Mouse (Mus musculus): ENCODE results near the gene Sft2d1. TPM values are rescaled to one million over a fixed set of nuclear protein-coding genes. Genes with fewer than 3 reads are reported as not detected.
"Not testable (repeated sequence)": the region's sequence is repeated elsewhere in the genome, so short reads cannot be mapped to it uniquely, and the experiment has no call there.

Sft2d1 gene
- total RNA-seq (2021): 10 to 100 TPM; 16.0 to 21.0 TPM
- long read RNA-seq, experiment 1, transcript Sft2d1-209 (8 exons, 1,049 nt): major isoform, 11 of 15 reads
- long read RNA-seq, experiment 1, partial matches to known transcripts: 0 of 15 reads
- long read RNA-seq, experiment 1, other reads (novel, unspliced or antisense): 3 of 15 reads
- long read RNA-seq, experiment 2, transcript Sft2d1-209 (8 exons, 1,049 nt): major isoform, 9 of 11 reads
- long read RNA-seq, experiment 2, partial matches to known transcripts: 0 of 11 reads
- long read RNA-seq, experiment 2, other reads (novel, unspliced or antisense): 0 of 11 reads

GRCm38 (mm10) chr17:8310838-8311614, at the start of gene Sft2d1:
Sft2d1 (plus strand) TSS chr17:8311102.
- peak; percentile 97 for DNase-seq

DNA sequence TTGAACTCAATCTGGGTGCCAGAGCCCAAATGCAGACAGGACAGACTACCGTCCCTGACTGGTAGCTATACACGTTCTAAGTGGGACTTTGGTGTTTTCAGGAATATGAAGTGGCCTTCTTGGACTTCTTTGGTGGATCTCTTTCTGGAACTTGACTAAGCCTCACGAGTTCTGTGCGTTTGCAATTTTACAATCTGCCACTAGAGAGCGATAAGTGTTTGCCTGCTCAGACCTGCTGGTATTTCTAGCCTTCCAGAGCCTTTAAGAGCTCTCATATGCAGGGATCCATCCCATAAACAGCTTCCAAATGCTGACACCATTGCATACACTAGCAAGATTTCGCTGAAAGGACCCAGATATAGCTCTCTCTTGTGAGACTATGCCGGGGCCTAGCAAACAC, 46.3 kb upstream of the Sft2d1 start:
- not testable (repeated sequence) for DNase-seq

GRCm38 (mm10) chr17:8272054-8272749, 38.7 kb upstream of the Sft2d1 start:
- no peak for DNase-seq

DNA sequence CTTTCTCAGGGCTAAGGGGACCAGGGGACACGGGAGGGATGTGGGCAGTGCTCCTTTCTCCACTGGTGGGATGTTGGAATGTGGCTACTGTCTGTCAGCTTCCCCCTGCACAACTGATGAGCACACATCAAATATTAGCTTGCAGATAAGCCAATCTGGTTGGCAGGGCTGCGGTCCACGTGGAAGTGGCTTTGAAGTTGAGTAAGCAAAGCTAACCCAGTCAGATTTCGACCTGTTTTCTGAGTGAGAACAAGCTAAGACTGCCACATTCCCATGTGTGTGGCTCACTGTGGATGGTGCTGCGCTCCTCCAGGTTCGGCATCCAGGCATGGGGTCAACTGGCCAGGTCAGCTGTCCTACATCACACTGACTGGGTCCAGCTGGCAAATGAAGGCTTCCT, 38.0 kb upstream of the Sft2d1 start:
- no peak for DNase-seq

DNA sequence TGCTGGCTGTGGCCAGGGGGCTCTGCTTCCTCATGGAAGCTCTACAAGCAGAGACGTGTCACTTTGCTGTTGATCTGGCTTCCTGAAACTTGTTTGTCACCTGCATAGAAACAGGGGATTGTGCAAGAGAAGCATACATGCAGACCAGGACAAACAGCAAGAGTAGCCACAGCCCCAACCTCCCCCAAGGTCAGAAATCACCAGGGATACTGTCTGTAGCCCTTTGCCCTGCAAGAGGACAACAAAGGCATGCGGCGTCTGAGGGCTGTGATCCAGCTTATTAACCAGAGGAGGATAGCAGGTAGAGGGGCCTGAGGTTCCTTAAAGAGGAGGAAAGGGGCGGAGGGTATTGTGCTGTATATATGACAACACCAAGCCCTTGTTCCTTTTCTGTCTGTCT, 34.8 kb upstream of the Sft2d1 start:
- no peak for DNase-seq

- no peak for DNase-seq
Observed at GRCm38 (mm10) chr17:8276680-8277079, 34.2 kb upstream of the Sft2d1 start.

DNA sequence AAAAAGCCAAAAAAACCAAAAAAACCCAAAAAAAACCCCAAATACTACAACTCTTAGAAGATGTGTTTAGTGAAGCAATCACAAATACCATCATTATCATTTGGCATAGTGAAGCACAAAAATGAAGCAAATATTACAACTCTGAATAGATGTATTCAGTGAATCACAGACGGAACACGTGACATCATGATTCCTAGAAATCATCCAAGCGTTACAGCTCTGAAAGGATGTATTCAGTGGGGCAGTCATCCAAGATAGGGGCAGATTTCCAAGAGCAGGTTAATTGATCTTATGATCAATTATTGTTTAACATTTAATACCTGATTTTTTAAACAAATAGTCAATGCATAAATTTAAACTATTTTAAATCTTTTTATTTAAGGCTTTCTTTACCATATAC, 33.6 kb upstream of the Sft2d1 start:
- DNase-seq: no peak

- DNase-seq: no peak
Observed at GRCm38 (mm10) chr17:8278356-8278755, 32.5 kb upstream of the Sft2d1 start.

GRCm38 (mm10) chr17:8282821-8283525, 27.9 kb upstream of the Sft2d1 start, which contains the start of gene Mpc1:
Mpc1 (plus strand) TSS chr17:8282904.
- peak; percentile 71 for DNase-seq

DNA sequence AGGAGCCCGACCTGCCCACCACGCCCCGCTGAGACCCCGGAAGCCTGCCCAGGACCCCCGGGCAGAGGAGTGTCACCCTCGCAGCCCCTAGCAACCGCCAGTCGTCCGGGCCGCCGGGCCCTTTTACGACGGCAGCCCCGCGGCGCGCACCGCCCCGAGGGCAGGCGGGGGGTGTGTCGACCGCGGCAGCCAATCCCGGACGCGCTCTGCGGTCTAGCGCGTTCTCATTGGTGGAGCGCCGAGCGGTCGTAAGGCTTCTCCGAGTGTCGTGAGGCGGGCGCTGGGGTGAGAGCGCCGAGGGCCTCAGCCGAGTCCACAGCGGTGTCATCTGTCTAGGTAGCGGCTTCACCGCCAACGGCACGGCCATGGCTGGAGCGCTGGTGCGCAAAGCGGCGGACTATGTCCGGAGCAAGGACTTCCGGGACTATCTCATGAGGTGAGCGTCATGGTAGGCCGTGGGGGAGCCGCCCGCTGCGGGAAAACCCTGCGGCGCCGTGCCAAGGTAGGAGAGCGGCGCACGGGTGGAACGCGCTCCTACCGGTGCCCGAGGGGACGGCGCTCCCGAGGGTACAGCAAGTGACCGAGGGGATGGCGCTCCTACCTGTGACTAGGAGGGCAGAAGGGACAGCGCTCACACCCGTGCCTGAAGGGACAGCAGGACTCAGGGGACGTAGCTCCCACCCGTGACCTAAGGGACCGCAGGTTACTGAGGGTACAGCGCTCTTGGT, 27.2 kb upstream of the Sft2d1 start:
- peak; percentile 95 for DNase-seq

GRCm38 (mm10) chr17:8284254-8284661, 26.6 kb upstream of the Sft2d1 start:
- DNase-seq: peak; percentile 46

DNA sequence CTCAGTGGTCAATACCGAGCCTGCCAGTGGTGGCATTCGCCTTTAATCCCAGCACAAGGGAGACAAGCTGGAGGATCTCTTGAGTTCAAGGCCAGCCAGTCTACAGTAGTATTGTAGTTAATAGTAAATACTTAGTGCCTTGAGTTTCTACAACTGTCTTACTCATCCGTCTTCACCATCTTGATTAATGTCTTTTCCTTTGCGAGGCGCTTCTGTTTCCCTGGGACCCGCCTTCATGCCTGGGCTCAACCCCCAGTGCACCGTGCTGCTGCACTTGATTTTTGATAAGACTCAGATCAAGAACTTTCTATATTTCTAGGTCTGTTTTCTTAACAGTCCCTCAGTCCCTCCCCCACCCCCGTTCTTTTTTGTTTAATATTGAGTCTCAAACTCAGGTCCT, 25.8 kb upstream of the Sft2d1 start:
- no peak for DNase-seq

- no peak for DNase-seq
Observed at GRCm38 (mm10) chr17:8286987-8287386, 23.9 kb upstream of the Sft2d1 start.

DNA sequence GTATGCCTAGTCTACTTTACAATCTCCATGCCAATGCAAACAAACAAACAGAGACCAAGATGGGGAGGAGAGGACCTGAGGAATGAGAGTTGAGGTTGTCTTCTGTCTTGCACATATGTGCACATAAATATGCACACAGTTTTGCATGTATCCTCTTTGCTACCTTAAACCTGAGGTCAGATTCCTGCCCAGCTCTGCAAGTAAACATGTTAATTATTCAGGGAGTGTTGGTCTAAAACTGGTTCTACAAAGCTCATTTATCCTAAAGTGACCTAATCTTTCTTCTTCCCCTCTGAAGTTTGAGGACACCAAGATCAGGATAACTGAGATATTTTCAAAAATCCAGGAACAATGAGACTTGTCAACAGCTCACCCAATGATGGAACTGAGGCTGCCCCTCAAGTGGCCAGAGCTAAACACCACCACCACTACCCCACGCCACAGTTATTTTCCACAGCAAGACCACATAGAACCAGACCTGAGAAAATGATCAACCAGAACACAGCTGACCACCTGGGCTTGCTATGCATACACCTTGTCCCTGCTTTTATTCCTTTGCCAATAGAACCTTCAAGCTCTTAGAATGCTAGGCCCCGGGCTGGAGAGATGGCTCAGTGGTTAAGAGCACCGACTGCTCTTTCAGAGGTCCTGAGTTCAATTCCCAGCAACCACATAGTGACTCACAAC, 20.8 kb upstream of the Sft2d1 start:
- no peak for DNase-seq

- no peak for DNase-seq
Observed at GRCm38 (mm10) chr17:8290736-8291135, 20.2 kb upstream of the Sft2d1 start.

DNA sequence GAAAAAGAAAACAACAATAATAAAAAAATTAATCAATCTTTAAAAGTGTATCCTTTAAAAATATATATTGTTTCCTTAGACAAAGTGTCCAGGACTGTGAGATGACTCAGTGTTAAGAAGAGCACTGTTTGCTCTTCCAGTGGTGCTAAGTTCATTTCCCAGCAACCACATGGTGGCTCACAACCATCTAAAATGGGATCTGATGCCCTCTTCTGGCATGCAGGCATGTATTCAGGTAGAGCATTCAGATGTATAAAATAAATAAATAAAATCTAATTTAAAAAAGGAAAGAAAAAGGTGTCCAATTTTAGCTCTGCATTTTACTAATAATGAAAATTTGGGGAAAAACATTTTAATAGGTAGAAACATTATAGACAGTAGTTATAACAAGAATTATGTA, 15.1 kb upstream of the Sft2d1 start:
- no peak for DNase-seq

- DNase-seq: no peak
Observed at GRCm38 (mm10) chr17:8296313-8296844, 14.5 kb upstream of the Sft2d1 start.

DNA sequence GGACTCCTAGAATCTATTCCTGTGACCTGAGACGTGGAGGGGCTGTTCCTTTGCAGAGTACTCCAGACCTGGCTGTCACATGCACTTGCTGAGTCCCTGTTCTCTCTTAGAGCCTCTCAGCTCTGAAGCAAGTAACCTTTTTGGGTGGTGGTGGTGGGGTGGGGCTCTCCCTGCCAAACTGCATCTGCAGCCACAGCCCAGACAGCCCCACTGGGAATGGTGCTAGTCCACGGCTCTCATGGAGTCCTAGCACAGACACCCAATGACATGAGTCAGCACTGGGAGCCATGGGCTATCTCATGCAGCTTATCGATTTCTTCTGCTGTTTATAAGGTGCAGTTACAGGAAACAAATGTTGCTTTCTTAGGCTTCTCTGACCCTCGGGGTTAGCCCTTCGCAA, 13.2 kb upstream of the Sft2d1 start:
- DNase-seq: no peak

DNA sequence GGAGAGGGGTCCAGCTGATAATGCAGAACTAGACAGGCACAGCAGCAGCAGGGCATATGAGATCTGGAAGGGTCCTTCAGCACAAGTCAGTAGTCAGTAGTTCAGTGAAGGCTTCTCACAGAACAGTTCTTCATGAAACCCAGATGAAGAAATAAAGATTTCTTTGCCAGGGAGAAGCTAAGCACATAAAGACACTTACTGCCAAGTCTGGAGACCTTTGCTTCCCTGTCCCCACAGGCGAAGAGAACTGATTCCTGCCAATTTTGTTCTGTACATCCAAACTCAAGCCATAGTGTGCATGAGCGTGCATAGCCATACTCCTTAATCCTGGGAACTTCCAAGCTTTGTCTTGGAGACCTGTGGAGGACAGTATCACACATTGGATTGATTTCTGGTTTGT, 12.6 kb upstream of the Sft2d1 start:
- no peak for DNase-seq

- DNase-seq: no peak
Observed at GRCm38 (mm10) chr17:8299524-8299923, 11.4 kb upstream of the Sft2d1 start.

DNA sequence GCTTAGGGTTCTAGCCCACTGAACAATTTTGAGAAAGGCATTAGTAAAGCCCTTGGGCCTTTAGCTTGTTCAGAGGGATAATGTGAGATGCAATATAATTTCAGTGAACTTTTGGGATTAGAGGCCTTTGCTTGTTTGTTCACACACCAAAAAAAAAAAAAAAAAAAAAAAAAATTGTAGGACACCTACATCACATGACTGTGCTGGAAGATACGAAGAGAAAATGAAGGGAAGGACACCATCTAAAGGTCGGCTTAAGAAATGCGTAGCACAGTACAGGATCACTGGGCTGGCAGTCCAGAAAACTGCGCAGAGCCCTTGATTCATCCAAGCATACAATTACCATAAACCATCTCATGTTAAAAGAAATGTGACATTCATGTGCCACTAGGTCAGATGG, 9.4 kb upstream of the Sft2d1 start:
- no peak for DNase-seq

Data from gastrocnemius, postnatal 10 days (tissue).